Mouse (Mus musculus): ENCODE results near the gene Lsamp. TPM values are rescaled to one million over a fixed set of nuclear protein-coding genes. Genes with fewer than 3 reads are reported as not detected.

The Lsamp gene
- polyA plus RNA-seq, 1 experiment from 2014 or later = 4.0 TPM

DNA sequence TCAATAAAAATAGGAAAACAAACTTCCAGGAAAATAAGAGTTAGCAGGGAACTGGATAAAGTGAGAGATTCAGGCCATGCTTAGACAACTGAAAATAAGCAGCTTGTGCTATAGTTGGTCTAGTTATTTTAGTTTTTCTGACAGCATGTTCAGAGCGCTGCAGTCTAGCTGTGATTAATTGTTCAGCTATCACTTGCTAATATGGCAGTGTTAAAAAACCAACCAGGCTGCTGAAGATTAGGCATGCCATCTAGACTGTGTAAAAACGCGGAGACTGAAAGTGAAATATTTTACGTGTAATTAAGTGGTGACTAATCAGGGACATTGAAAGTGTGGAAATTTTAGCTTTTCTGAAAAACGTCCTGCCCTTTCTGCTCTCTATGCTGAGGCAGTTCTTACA is 1494.5 kb downstream of the Lsamp start:
- Histone ChIP-seq H3K4me1 (replicated peaks) (no peaks in the 10 kb centered on the region), H3K4me3 (replicated peaks) (no peak overlapping the region), H3K4me2 (replicated peaks) (no peak overlapping the region), H3K36me3 (no peaks in the 10 kb centered on the region), H3K9ac (no peak overlapping the region), H3K27me3 (replicated peaks) (no peaks in the 10 kb centered on the region), H3K9me3 (no peaks in the 10 kb centered on the region), H3K27ac (no peak overlapping the region)
- WGBS = 79% methylated on average over 5 of the region's 5 CpGs
- no peak for ATAC-seq

- ATAC-seq = no peak
- Histone ChIP-seq H3K9me3 (no peaks in the 10 kb centered on the region), H3K27me3 (replicated peaks) (no peaks in the 10 kb centered on the region), H3K9ac (no peak overlapping the region), H3K27ac (no peak overlapping the region), H3K4me2 (replicated peaks) (no peak overlapping the region), H3K36me3 (no peaks in the 10 kb centered on the region), H3K4me1 (replicated peaks) (no peaks in the 10 kb centered on the region), H3K4me3 (replicated peaks) (no peak overlapping the region)
- 82% methylated on average over 1 of the region's 1 CpGs for WGBS
Observed at GRCm38 (mm10) chr16:41481832-41482231, 1497.7 kb downstream of the Lsamp start.

- Histone ChIP-seq H3K9me3 (no peaks in the 10 kb centered on the region), H3K27me3 (replicated peaks) (no peaks in the 10 kb centered on the region), H3K4me3 (replicated peaks) (no peak overlapping the region), H3K27ac (no peak overlapping the region), H3K4me1 (replicated peaks) (no peaks in the 10 kb centered on the region), H3K36me3 (no peaks in the 10 kb centered on the region), H3K4me2 (replicated peaks) (no peak overlapping the region), H3K9ac (no peak overlapping the region)
- ATAC-seq = no peak
- WGBS = 50% methylated on average over 6 of the region's 6 CpGs
Observed at GRCm38 (mm10) chr16:41510915-41511552, 1526.9 kb downstream of the Lsamp start.

DNA sequence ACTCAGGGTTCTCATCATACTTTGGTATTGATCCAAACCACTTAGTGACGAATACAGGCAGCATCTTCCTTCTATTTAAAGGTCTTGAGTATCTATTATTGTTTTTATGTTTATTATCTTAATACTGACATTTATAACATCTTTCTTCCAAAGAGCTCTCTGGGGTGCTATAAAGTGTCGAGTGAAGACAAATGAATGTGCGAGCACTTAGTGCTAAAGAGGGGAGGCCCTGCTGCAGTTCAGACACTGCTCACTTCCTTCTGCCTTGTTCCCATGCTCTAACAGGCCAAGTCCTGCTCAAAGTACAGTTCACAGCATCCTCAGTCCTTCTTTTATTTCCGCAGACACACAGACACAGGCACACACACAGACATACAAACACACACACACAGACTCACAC is 1537.4 kb downstream of the Lsamp start:
- no peak for ATAC-seq
- 37% methylated on average over 4 of the region's 4 CpGs for WGBS
- Histone ChIP-seq H3K36me3 (no peaks in the 10 kb centered on the region), H3K4me3 (replicated peaks) (no peak overlapping the region), H3K27me3 (replicated peaks) (no peaks in the 10 kb centered on the region), H3K4me2 (replicated peaks) (no peak overlapping the region), H3K27ac (no peak overlapping the region), H3K9me3 (no peaks in the 10 kb centered on the region), H3K4me1 (replicated peaks) (no peaks in the 10 kb centered on the region), H3K9ac (no peak overlapping the region)

DNA sequence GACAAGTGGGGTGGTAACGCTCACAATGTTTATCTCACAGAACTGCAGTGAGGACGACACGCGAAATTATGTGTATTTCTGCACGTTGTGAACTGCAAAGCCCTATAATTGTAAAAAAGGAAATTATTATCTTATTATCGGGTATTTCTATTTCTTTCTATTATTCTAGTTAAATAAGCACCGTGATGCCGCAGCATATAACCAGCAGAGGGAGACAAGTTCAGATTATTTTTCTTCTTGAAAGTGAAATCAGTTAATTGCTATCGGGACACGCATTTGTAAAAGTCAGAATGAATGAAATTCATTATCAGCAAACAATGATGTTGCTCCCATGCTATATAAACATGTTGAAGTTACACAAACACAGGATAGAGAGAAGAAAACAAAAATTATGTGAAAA is 1540.1 kb downstream of the Lsamp start:
- Histone ChIP-seq H3K9me3 (no peaks in the 10 kb centered on the region), H3K9ac (no peak overlapping the region), H3K27me3 (replicated peaks) (no peaks in the 10 kb centered on the region), H3K27ac (no peak overlapping the region), H3K36me3 (no peaks in the 10 kb centered on the region), H3K4me2 (replicated peaks) (no peak overlapping the region), H3K4me1 (replicated peaks) (no peaks in the 10 kb centered on the region), H3K4me3 (replicated peaks) (no peak overlapping the region)
- ATAC-seq = no peak
- 66% methylated on average over 10 of the region's 10 CpGs for WGBS

- H3K9ac ChIP-seq = peak overlapping the region; percentile 40
- peak; percentile 81 for ATAC-seq
- peak overlapping the region; percentile 48 for H3K4me3 ChIP-seq (replicated peaks)
- no peaks in the 10 kb centered on the region for H3K36me3 ChIP-seq
- 0 out of 2 replicates have a peak, but pooled peaks cover 5% of the 10 kb centered on the region for H3K4me1 ChIP-seq (replicated peaks)
- peak overlapping the region; percentile 91 for H3K4me2 ChIP-seq (replicated peaks)
- H3K27me3 ChIP-seq (replicated peaks) = no peaks in the 10 kb centered on the region
- WGBS = 1% methylated on average over 38 of the region's 38 CpGs
- H3K9me3 ChIP-seq = no peaks in the 10 kb centered on the region
- H3K27ac ChIP-seq = no peak overlapping the region
Observed at GRCm38 (mm10) chr16:41532661-41533551, 1548.7 kb downstream of the Lsamp start.

DNA sequence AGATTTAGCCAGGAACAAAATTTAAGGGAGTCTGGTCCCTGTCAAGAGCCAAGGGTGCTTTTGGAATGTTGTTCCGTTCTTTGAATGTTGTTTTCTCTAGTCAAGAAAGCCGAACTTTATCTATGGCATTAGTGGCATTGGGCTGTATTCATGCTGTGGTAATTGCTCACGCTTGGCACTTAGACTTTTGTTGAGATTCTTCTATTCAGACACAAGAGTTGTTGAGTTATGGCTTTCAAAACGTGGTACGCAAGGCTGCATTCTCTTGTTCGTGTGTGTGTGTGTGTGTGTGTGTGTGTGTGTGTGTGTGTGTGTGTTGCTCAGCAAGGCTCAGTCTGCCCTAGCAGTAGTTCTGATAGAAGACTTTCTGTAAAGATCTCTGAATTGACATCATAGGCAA is 1549.5 kb downstream of the Lsamp start:
- no peak for ATAC-seq
- Histone ChIP-seq H3K27me3 (replicated peaks) (no peaks in the 10 kb centered on the region), H3K4me2 (replicated peaks) (peak overlapping the region; percentile 91), H3K4me3 (replicated peaks) (peak overlapping the region; percentile 48), H3K9ac (no peak overlapping the region), H3K4me1 (replicated peaks) (0 out of 2 replicates have a peak, but pooled peaks cover 5% of the 10 kb centered on the region), H3K9me3 (no peaks in the 10 kb centered on the region), H3K27ac (no peak overlapping the region), H3K36me3 (no peaks in the 10 kb centered on the region)
- WGBS = 12% methylated on average over 6 of the region's 6 CpGs

- WGBS = 75% methylated on average over 1 of the region's 1 CpGs
Observed at GRCm38 (mm10) chr16:41535806-41536205, 1551.6 kb downstream of the Lsamp start.

GRCm38 (mm10) chr16:41542641-41543040 is 1558.5 kb downstream of the Lsamp start:
- H3K27ac ChIP-seq = no peak overlapping the region
- H3K36me3 ChIP-seq = no peaks in the 10 kb centered on the region
- no peak overlapping the region for H3K9ac ChIP-seq
- no peaks in the 10 kb centered on the region for H3K4me1 ChIP-seq (replicated peaks)
- H3K27me3 ChIP-seq (replicated peaks) = no peaks in the 10 kb centered on the region
- no peak for ATAC-seq
- no peak overlapping the region for H3K4me2 ChIP-seq (replicated peaks)
- 42% methylated on average over 2 of the region's 2 CpGs for WGBS
- no peaks in the 10 kb centered on the region for H3K9me3 ChIP-seq
- H3K4me3 ChIP-seq (replicated peaks) = no peak overlapping the region

More at GRCm38 (mm10) chr16:41535806-41536205, 1551.6 kb downstream of the Lsamp start:
- no peak overlapping the region for H3K4me2 ChIP-seq (replicated peaks)
- no peak overlapping the region for H3K9ac ChIP-seq
- no peaks in the 10 kb centered on the region for H3K9me3 ChIP-seq
- H3K27ac ChIP-seq = no peak overlapping the region
- no peaks in the 10 kb centered on the region for H3K36me3 ChIP-seq
- H3K4me3 ChIP-seq (replicated peaks) = no peak overlapping the region
- H3K4me1 ChIP-seq (replicated peaks) = 0 out of 2 replicates have a peak, but pooled peaks cover 5% of the 10 kb centered on the region
- no peak for ATAC-seq
- H3K27me3 ChIP-seq (replicated peaks) = no peaks in the 10 kb centered on the region

DNA sequence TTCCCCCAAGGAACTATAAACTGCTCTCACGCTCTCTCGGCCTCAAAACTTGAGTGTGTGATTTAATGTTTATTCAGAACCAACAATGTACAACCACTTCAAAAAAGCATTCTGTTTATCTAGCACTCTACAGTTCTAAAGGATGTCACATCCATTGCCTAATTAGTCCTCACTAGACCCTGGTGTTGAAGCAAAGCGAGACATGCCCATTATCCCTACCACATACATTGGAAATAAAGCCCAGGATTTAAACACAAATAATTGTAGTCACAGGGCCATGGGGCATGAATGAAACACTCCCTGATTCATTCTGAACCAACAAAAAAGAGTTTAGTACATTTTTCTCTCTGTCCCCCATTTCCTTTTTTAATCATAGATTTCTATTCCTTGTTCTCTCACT is 1567.0 kb downstream of the Lsamp start:
- H3K9me3 ChIP-seq = no peaks in the 10 kb centered on the region
- H3K9ac ChIP-seq = no peak overlapping the region
- no peak overlapping the region for H3K27ac ChIP-seq
- no peak overlapping the region for H3K4me2 ChIP-seq (replicated peaks)
- ATAC-seq = no peak
- H3K27me3 ChIP-seq (replicated peaks) = no peaks in the 10 kb centered on the region
- whole genome bisulfite sequencing = 82% methylated on average over 3 of the region's 3 CpGs
- no peaks in the 10 kb centered on the region for H3K4me1 ChIP-seq (replicated peaks)
- no peak overlapping the region for H3K4me3 ChIP-seq (replicated peaks)
- H3K36me3 ChIP-seq = no peaks in the 10 kb centered on the region

GRCm38 (mm10) chr16:41551851-41552262 is 1567.7 kb downstream of the Lsamp start:
- Histone ChIP-seq H3K36me3 (no peaks in the 10 kb centered on the region), H3K4me2 (replicated peaks) (no peak overlapping the region), H3K27me3 (replicated peaks) (no peaks in the 10 kb centered on the region), H3K27ac (no peak overlapping the region), H3K9me3 (no peaks in the 10 kb centered on the region), H3K4me3 (replicated peaks) (no peak overlapping the region), H3K9ac (no peak overlapping the region), H3K4me1 (replicated peaks) (no peaks in the 10 kb centered on the region)
- WGBS = 18% methylated on average over 3 of the region's 3 CpGs
- peak; percentile 28; the same call in 1 of the 2 replicates for ATAC-seq

DNA sequence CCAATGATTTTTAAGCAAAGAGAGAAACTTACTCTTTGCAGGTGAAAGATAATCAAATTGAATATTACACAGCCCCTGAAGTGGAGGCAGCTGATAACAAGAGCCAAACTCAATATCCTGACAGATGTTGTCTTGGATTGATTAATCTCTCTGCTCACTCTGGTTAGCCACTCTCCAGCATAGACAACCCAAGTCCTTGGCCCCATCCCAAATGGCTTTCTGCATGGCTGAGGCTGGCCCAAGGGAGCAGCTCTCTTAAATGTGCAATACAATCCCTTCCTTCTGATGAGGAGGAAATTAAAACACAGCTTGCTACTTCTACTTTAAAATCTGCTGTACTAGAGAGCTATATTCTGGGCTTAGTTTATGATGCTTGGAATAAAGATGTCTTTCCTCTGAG is 1572.9 kb downstream of the Lsamp start:
- ATAC-seq = no peak
- H3K4me2 ChIP-seq (replicated peaks) = no peak overlapping the region
- H3K9ac ChIP-seq = no peak overlapping the region
- no peak overlapping the region for H3K27ac ChIP-seq
- H3K4me3 ChIP-seq (replicated peaks) = no peak overlapping the region
- no peaks in the 10 kb centered on the region for H3K27me3 ChIP-seq (replicated peaks)
- no peaks in the 10 kb centered on the region for H3K36me3 ChIP-seq
- no peaks in the 10 kb centered on the region for H3K4me1 ChIP-seq (replicated peaks)
- no peaks in the 10 kb centered on the region for H3K9me3 ChIP-seq

All from intestine, embryonic 15.5 days (tissue).